Mouse (Mus musculus): ENCODE results near the gene Krt25.

Krt25 gene

GRCm38 (mm10) chr11:99322851-99323250, at the start of gene Krt25:
Krt25 (minus strand) TSS chr11:99322951.
- DNase-seq, result no peak

- DNase-seq, result peak; percentile 11
These were observed 47.2 kb upstream of the Krt25 start for GRCm38 (mm10) chr11:99369853-99370451.

GRCm38 (mm10) chr11:99369229-99369628, 46.5 kb upstream of the Krt25 start:
- DNase-seq, result peak; percentile 13

- DNase-seq, result peak; percentile 25
These were observed 44.0 kb upstream of the Krt25 start for GRCm38 (mm10) chr11:99366791-99367190.

- no peak for DNase-seq
These were observed 41.7 kb upstream of the Krt25 start for GRCm38 (mm10) chr11:99364412-99364811.

GRCm38 (mm10) chr11:99361423-99361822, 38.7 kb upstream of the Krt25 start:
- no peak for DNase-seq

GRCm38 (mm10) chr11:99351004-99351403, 28.3 kb upstream of the Krt25 start, which contains the start of gene Krt27:
Krt27 (minus strand) TSS chr11:99351104.
- no peak for DNase-seq

GRCm38 (mm10) chr11:99339299-99339847, 16.6 kb upstream of the Krt25 start:
- DNase-seq, result no peak

GRCm38 (mm10) chr11:99337866-99338265, 15.1 kb upstream of the Krt25 start, which contains the start of gene Krt26:
Krt26 (minus strand) TSS chr11:99337966.
- no peak for DNase-seq

- DNase-seq, result no peak
These were observed 10.7 kb upstream of the Krt25 start for GRCm38 (mm10) chr11:99333426-99333825.

GRCm38 (mm10) chr11:99329655-99330054, 6.9 kb upstream of the Krt25 start:
- DNase-seq, result no peak

- DNase-seq, result no peak
These were observed 1.7 kb downstream of the Krt25 start for GRCm38 (mm10) chr11:99321094-99321493.

- DNase-seq, result no peak
These were observed 3.6 kb downstream of the Krt25 start for GRCm38 (mm10) chr11:99319127-99319526.

GRCm38 (mm10) chr11:99316543-99316942, 6.2 kb downstream of the Krt25 start:
- no peak for DNase-seq

GRCm38 (mm10) chr11:99314594-99314993, 8.2 kb downstream of the Krt25 start:
- DNase-seq, result no peak

GRCm38 (mm10) chr11:99310882-99311281, 11.9 kb downstream of the Krt25 start:
- DNase-seq, result peak; percentile 27

GRCm38 (mm10) chr11:99307579-99307978, 15.2 kb downstream of the Krt25 start:
- DNase-seq, result peak; percentile 64

GRCm38 (mm10) chr11:99295039-99295438, 27.7 kb downstream of the Krt25 start:
- DNase-seq, result no peak

- DNase-seq, result peak; percentile 61
These were observed 29.9 kb downstream of the Krt25 start for GRCm38 (mm10) chr11:99292846-99293245.

- no peak for DNase-seq
These were observed 37.9 kb downstream of the Krt25 start, which contains the start of gene Krt24 for GRCm38 (mm10) chr11:99284833-99285312. Krt24 (minus strand) TSS chr11:99285262.

GRCm38 (mm10) chr11:99284011-99284410, 38.7 kb downstream of the Krt25 start:
- DNase-seq, result no peak

- DNase-seq, result no peak
These were observed 39.4 kb downstream of the Krt25 start for GRCm38 (mm10) chr11:99283334-99283733.

GRCm38 (mm10) chr11:99281116-99281515, 41.6 kb downstream of the Krt25 start:
- no peak for DNase-seq

GRCm38 (mm10) chr11:99279986-99280385, 42.8 kb downstream of the Krt25 start:
- DNase-seq, result no peak

- DNase-seq, result no peak
These were observed 46.0 kb downstream of the Krt25 start for GRCm38 (mm10) chr11:99276786-99277185.
